Mouse (Mus musculus) cerebellum, adult 2 months (tissue): ENCODE measurements at regions not wholly inside any gene's neighbourhood (a gene's known extent, or its start where the extent isn't known, plus 50 kb on each side); places are given as distances from the start of the nearest gene placed in this dataset.

ENCODE experiments used
- CTCF ChIP-seq: fragments of 200-500 bp; IDR thresholded peaks from 2 replicates; pipeline ENCODE4 v1.5.1; 2011; ENCODE audit warnings: low read depth, mild to moderate bottlenecking, control low read depth, low read length, moderate library complexity, borderline replicate concordance; ENCODE audit not compliant: insufficient read depth
- POLR2A ChIP-seq: fragments of 200-500 bp; IDR thresholded peaks from 2 replicates; pipeline ENCODE4 v1.6.1; 2011; ENCODE audit warnings: low read length, control low read depth, borderline replicate concordance; ENCODE audit not compliant: insufficient read depth

- TF ChIP-seq CTCF (no peak), POLR2A (no peak)
These were observed 135.3 kb upstream of the Nr2f2 start for GRCm38 (mm10) chr7:70501821-70502220.
